Mouse (Mus musculus) kidney, postnatal 4 days (tissue): ENCODE results near the gene Clcnkb.

Source experiments
- DNase-seq, 2 experiments: peaks; one replicate each; pipeline ENCODE4 v3.0.0; 2021; ENCODE audit warnings: mixed read lengths in 2 of 2

The Clcnkb gene

GRCm38 (mm10) chr4:141404518-141405313, 11.1 kb downstream of the Clcnkb start:
- peak; percentile 93 to 94 for DNase-seq

DNA sequence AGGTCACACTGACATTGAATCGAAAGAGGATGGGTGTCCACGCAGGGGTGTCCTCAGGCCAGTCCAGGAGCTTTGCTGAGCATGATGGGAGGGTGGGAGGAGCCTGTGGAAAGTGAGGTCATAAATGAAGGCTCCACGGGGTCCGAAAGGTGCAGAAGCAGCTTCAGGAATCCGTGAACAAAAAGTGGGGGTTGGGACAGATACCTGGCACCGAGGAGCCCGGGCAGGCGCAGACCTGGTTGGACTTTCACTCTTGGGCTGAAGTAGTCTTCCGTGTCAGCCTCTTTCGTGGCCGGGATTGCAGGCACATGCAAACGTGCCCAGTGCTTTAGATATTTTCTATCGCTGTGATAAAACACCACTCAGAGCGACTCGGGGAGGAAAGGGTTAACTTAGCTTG, 15.6 kb downstream of the Clcnkb start:
- no peak for DNase-seq

DNA sequence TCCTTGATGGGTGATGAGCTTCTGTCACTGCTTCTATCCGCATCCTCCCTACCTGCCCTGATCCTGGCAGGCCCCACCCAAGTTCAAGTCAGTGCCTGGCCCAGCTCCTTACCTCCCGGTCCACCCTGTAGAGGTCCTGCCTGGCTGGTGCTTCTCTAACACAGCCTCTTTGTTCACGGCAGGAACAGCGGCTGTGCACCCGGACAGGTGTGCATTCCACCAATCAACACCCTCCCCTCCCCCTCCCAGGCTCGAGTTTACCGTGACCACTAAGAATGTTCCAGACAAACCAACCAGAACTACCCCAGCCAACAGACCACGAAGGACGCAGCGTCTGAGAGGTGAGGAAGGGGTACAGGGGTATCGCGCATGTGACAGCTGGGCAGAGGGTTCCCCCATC, 17.3 kb downstream of the Clcnkb start, which contains the start of gene Clcnka:
Gene Clcnka, minus strand, starts transcription at position 180 of the 400 bp plus-strand sequence.
- DNase-seq: peak; percentile 64 to 79

DNA sequence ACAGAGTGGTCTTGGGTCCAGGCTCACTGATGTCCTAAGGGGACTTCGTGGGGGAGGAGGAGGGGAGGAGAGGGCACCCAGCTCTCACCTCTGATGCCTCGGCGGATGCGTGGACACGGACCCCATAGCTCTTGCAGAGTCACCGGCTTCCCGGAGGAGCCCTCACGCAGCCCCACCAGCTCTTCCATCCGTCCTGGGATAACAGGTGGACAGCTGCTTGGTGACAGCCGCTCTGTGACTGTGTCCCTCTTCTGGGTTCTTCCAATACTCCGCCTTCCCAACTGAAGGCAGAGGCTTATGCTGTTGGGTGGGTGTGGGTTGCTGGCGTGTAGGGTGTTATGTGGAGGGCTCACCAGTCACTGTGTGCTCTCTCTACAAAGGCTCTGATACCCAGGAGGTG, 18.0 kb downstream of the Clcnkb start:
- DNase-seq: no peak

DNA sequence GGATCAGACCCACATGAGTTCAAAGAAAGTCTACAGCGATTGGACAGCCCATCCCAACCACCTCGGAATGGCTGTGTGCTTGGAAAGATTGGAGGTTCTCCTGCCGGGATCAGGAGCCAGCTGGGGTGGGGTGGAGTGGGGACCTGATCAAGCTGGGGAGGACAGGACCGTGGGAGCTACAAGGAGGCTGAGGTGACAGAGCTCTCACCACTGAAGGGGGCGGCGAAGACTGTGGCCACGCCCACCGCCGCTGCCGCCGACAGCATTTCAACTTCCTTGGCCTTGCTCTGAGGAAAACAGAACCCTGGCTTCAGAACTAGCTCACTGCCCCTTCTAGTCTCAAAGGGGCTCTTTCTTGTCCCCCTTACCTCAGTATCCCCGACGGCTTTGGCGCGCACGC, 21.1 kb downstream of the Clcnkb start:
- DNase-seq: peak; percentile 53 to 64

DNA sequence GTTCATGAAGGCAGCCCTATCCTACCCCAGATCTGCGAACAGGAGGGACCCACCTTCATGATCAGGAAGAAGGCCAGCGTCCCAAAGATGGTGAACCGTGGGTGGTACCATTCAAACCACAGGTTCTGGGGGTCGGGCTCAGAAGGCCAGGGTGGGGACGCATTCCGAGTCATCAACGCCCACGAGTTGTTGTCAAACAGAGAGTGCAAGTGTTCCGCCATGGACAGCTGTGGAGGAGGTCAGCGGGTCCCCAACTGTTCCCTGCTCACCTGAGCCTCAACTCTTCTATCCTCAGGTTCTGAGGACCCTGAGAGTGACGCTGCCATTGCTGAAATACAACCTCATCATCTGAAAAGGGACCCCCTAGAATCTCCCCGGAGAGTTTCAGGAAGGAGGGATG, 24.5 kb downstream of the Clcnkb start:
- no peak for DNase-seq

- no peak for DNase-seq
Measured at GRCm38 (mm10) chr4:141389366-141390150, 26.3 kb downstream of the Clcnkb start.

DNA sequence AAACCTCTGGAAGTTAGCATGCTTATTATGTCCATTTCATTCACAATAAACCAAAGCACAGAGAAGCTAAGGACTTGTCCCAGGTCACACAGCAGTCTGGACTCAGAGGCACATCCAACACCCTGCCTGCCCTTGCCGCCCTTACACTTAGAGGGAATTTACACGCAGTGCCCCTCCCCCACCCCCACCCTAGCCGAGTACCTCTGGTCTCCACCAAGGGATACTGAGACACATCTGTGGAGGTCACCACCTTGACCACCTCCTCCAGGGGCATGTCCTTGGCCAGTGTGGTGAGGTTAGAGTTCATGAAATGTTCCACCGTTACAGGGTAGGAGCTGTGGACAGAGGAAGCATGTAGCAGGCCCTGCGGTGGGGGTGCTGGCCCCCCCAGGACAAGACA, 27.9 kb downstream of the Clcnkb start:
- DNase-seq: no peak

DNA sequence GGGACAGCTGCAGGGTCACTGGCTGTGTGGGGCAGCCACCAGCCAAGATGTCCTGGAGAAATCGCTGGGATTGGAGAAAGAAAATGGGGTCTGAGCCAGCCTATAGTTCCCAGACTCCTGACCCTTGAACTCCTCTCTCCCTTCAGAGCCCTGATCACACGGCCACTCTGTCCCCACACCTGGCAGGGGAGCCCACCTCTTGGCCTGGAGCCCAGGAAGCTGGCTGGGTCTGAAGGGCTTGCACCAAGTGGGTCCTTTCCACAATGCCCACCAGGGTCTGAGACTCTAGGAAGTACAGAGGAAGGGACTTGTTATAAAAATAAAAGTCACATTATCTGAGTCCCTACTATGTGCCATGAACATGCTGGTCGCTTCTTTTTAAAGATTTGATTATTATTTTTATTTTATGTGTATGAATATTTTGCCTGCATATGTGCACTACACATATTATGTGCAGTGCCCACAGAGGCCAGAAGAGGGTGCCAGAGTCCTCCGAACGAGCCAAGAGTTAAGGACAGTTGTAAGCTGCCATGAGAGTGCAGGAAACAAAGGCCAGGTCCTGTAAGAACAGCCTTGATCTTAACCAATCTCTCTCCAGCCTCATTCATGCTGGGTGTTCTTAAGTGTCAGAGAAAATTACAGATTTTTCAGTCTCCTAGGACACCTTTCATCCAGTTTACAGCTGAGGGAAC, 28.6 kb downstream of the Clcnkb start:
- peak; percentile 88 to 90 for DNase-seq

DNA sequence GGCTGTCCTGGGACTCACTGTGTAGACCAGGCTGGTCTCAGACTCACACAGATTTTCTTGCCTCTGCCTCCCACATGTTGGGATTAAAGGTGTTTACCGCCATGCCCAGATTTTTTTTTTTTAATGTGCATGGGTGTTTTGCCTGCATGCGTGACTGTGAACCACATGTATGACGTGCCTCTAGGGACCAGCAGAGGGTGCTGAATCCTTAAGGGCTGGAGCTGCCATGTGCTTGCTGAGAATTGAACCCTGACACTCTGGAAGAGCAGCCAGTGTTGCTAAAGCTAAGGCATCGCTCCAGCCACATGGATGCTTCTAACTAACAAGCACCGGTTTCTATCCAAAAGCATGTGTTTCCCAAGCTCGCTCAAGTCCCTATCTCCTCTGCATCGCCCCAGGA, 29.7 kb downstream of the Clcnkb start:
- DNase-seq: no peak

DNA sequence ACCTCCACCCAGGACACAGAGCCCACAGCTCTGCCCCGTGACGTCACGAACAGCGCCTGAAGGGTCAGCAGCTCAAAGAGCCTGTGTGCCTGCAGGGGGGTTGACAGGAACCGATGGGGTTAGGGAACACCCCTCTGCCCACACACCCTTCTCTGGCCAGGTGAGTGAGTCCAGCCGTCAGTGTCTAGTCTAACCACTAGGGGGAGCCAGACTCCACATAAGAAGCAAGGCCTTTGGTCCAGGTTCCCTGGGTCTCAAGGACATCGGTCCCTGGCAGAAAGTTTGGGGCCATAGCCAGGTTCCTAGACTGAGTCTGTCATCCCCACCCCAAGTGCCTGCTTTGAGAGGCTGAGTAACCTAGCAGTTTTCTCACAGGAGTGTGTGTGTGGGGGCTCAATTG, 30.5 kb downstream of the Clcnkb start:
- peak; percentile 65 to 77 for DNase-seq

- peak; percentile 56 to 71 for DNase-seq
Measured at GRCm38 (mm10) chr4:141382406-141382805, 33.4 kb downstream of the Clcnkb start.

DNA sequence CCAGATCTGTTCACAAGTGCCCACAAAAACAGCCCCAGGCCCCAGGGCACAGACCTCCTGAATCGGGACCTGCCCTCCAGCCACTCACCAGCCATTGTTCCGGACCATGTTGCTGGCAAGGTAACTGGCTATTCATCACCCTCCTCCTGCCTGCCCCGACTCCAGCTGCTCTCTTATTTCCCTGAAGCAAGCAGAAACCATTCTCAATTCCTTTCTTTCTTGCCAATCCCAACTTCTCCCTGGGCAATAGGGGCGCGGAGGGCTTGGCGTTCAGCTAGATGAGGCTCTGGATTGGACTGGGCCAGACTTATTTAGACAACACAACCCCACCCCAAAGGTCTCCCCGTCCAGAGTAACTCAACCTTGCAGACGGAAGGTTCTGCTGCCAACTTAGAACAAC, 36.1 kb downstream of the Clcnkb start:
- DNase-seq: no peak

DNA sequence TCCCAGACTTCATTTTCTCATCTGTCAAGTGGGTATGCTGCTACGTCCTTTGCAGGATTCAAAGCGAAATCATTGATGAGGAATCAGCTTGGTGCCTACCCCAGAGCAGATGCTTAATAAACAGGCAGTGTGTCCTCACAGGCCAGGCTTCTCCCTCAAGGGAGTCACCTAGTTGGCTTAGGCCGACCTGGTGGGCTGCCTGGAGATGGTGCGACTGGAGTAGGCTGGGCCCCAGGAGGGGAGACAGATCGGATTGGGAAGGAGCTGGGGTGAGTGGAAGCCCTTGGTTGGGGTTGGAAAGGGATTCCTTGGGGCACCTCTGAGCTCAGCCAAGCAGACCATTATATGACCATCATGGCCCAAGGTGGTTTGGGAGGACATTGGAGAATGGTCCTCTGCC, 43.4 kb downstream of the Clcnkb start:
- DNase-seq: no peak

DNA sequence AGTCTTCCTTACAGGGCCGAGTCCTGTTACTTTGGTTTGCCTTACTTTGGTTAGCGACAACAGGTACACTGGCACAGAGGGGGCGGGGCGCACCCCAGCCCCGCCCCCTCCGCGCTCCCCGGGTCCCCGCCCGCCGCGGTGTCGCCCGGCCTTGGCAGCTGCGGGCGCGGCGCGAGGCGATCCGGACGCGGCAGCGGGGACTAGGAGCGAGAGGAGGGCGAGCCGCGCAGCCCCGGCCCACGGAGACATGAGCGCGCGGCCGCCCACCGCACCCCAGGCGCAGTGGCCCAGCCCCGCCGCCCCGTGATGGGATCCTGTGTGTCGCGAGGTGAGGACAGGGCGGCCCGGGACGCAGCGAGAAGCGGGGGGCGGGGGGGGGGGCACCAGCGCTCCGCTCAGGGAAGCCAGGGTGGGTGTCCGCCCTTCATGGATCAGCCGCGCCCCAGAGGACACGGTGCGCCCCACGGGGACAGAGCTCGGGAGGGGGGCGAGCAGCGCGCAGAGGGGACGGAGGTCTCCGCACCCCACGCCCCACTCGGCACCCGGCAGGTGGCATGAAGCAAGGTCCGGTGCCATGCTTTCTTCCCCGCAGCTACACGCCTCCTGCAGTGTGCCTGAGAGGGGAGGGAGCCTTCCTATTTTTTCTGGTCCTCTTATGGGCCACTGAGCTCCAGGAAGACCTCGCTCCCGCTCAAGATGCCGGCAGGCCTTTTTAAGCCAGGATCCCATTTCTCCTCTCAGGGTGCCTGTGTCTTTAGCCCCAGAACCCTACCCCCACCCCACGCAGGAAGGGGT, 47.6 kb downstream of the Clcnkb start, which contains the start of gene Fam131c:
Gene Fam131c, plus strand, starts transcription at position 224 of the 795 bp plus-strand sequence.
- peak; percentile 59 to 73 for DNase-seq

GRCm38 (mm10) chr4:141365876-141366275, 49.9 kb downstream of the Clcnkb start:
- no peak for DNase-seq

DNA sequence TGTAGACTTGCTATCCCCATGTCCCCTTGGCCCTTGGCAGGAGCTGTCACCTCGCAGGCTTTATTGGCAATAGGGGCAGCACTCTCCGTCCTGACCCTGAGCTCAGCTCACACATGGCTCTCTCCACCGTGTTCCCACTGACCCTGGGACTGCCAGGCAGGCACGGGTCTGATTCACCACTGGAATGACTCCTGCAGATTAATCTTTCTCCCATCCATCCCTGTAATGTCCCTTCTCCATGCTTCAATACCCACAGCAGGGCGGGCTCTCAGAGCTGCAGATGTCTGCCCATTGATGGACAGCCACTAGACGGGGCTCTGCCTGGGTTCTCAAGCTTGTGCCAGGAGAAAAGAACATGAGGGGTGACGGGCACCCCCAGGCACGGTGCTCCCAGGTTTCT, 50.7 kb downstream of the Clcnkb start:
- DNase-seq: peak in 1 of 2 experiments; percentile 64

GRCm38 (mm10) chr4:141362937-141363548, 52.8 kb downstream of the Clcnkb start:
- peak; percentile 89 to 90 for DNase-seq

- DNase-seq: peak; percentile 42 to 60
Measured at GRCm38 (mm10) chr4:141360846-141361245, 55.0 kb downstream of the Clcnkb start.

DNA sequence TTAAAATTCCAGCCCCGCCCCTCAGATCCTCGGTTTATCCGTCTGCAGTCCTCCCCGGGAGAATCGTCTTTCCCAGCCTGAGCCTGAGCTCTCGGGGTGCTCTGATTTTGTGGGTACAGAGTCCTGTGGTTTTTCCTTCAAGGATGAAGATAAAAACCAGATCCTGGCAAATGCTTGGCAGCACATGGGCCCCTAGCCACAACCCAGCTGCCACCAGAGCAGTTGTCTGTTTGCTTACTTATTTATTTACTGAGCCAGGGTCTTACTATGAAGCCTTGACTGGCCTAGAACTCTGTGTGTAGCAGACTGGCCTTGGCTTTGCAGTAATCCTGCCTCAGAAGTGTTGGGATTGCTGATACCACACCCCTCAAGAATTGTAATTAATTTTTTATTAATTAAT, 56.6 kb downstream of the Clcnkb start:
- no peak for DNase-seq

DNA sequence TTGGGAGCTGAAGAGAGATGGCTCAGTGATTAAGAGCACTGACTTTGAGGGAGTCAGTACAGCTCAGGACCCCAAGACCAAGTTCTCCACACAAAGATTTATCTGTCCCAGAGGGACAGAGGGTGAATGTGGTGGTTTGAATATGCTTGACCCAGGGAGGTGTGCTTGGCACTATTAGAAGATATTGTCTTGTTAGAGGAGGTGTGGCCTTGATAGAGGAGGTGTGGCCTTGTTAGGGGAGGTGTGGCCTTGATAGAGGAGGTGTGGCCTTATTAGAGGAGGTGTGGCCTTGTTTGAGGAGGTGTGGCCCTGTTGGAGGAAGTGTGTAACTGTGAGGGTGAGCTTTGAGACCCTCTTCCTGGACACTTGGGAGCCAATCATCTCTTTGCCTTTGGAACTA, 58.0 kb downstream of the Clcnkb start:
- no peak for DNase-seq
